Mouse (Mus musculus): Measurements from ENCODE around the gene Cryl1. TPM values are rescaled to one million over a fixed set of nuclear protein-coding genes. Genes with fewer than 3 reads are reported as not detected.

Gene Cryl1
- polyA plus RNA-seq, 1 experiment from 2014 or later, result 47.8 TPM

- H3K4me3 ChIP-seq (replicated peaks), result no peak overlapping the region
- 60% methylated on average over 25 of the region's 25 CpGs for WGBS
- H3K36me3 ChIP-seq, result no peaks in the 10 kb centered on the region
- ATAC-seq (ENCODE audit: insufficient number of reproducible peaks, low FRiP score, low TSS enrichment, low read depth), result no peak
- no peaks in the 10 kb centered on the region for H3K27me3 ChIP-seq
- no peaks in the 10 kb centered on the region for H3K9me3 ChIP-seq (replicated peaks)
- H3K4me1 ChIP-seq, result no peaks in the 10 kb centered on the region
- no peak overlapping the region for H3K9ac ChIP-seq
- H3K4me2 ChIP-seq (replicated peaks), result no peak overlapping the region; the same call in 1 of the 2 replicates
- no peak overlapping the region for H3K27ac ChIP-seq (replicated peaks)
These were observed 53.4 kb downstream of the Cryl1 start for GRCm38 (mm10) chr14:57344781-57345492.

- H3K27me3 ChIP-seq, result no peaks in the 10 kb centered on the region
- no peaks in the 10 kb centered on the region for H3K4me1 ChIP-seq
- no peak overlapping the region for H3K4me2 ChIP-seq (replicated peaks)
- no peak overlapping the region for H3K9ac ChIP-seq
- H3K4me3 ChIP-seq (replicated peaks), result no peak overlapping the region
- H3K9me3 ChIP-seq (replicated peaks), result no peaks in the 10 kb centered on the region
- no peak for ATAC-seq (ENCODE audit: insufficient number of reproducible peaks, low FRiP score, low TSS enrichment, low read depth)
- WGBS, result 57% methylated on average over 15 of the region's 15 CpGs
- H3K27ac ChIP-seq (replicated peaks), result no peak overlapping the region
- H3K36me3 ChIP-seq, result no peaks in the 10 kb centered on the region
These were observed 55.1 kb downstream of the Cryl1 start for GRCm38 (mm10) chr14:57343057-57343750.

- Histone ChIP-seq H3K9me3 (replicated peaks) (no peaks in the 10 kb centered on the region), H3K9ac (no peak overlapping the region), H3K4me3 (replicated peaks) (no peak overlapping the region), H3K4me1 (no peaks in the 10 kb centered on the region), H3K27me3 (no peaks in the 10 kb centered on the region), H3K4me2 (replicated peaks) (no peak overlapping the region), H3K36me3 (no peaks in the 10 kb centered on the region), H3K27ac (replicated peaks) (no peak overlapping the region)
- ATAC-seq (ENCODE audit: insufficient number of reproducible peaks, low FRiP score, low TSS enrichment, low read depth), result no peak
- 63% methylated on average over 6 of the region's 6 CpGs for WGBS
These were observed 55.8 kb downstream of the Cryl1 start for GRCm38 (mm10) chr14:57342316-57343055.

GRCm38 (mm10) chr14:57338666-57339065 is 59.7 kb downstream of the Cryl1 start:
- Histone ChIP-seq H3K27me3 (no peaks in the 10 kb centered on the region), H3K27ac (replicated peaks) (no peak overlapping the region), H3K4me3 (replicated peaks) (no peak overlapping the region), H3K4me2 (replicated peaks) (no peak overlapping the region), H3K36me3 (no peaks in the 10 kb centered on the region), H3K4me1 (no peaks in the 10 kb centered on the region), H3K9me3 (replicated peaks) (no peaks in the 10 kb centered on the region), H3K9ac (no peak overlapping the region)
- ATAC-seq (ENCODE audit: insufficient number of reproducible peaks, low FRiP score, low TSS enrichment, low read depth), result no peak
- 51% methylated on average over 6 of the region's 6 CpGs for WGBS

- H3K9ac ChIP-seq, result no peak overlapping the region
- WGBS, result 76% methylated on average over 6 of the region's 6 CpGs
- no peaks in the 10 kb centered on the region for H3K36me3 ChIP-seq
- H3K4me3 ChIP-seq (replicated peaks), result no peak overlapping the region
- H3K27me3 ChIP-seq, result no peaks in the 10 kb centered on the region
- no peaks in the 10 kb centered on the region for H3K4me1 ChIP-seq
- no peak overlapping the region for H3K4me2 ChIP-seq (replicated peaks)
- no peaks in the 10 kb centered on the region for H3K9me3 ChIP-seq (replicated peaks)
- no peak overlapping the region for H3K27ac ChIP-seq (replicated peaks)
- no peak for ATAC-seq (ENCODE audit: insufficient number of reproducible peaks, low FRiP score, low TSS enrichment, low read depth)
These were observed 63.5 kb downstream of the Cryl1 start for GRCm38 (mm10) chr14:57334833-57335232.

GRCm38 (mm10) chr14:57332503-57332902 is 65.8 kb downstream of the Cryl1 start:
- Histone ChIP-seq H3K4me1 (no peaks in the 10 kb centered on the region), H3K27ac (replicated peaks) (no peak overlapping the region), H3K4me3 (replicated peaks) (no peak overlapping the region), H3K9me3 (replicated peaks) (no peaks in the 10 kb centered on the region), H3K9ac (no peak overlapping the region), H3K36me3 (no peaks in the 10 kb centered on the region), H3K27me3 (no peaks in the 10 kb centered on the region), H3K4me2 (replicated peaks) (no peak overlapping the region)
- WGBS, result 74% methylated on average over 8 of the region's 8 CpGs
- no peak for ATAC-seq (ENCODE audit: insufficient number of reproducible peaks, low FRiP score, low TSS enrichment, low read depth)

GRCm38 (mm10) chr14:57331097-57331496 is 67.2 kb downstream of the Cryl1 start:
- ATAC-seq (ENCODE audit: insufficient number of reproducible peaks, low FRiP score, low TSS enrichment, low read depth), result no peak
- no peak overlapping the region for H3K4me2 ChIP-seq (replicated peaks)
- H3K4me3 ChIP-seq (replicated peaks), result no peak overlapping the region
- no peaks in the 10 kb centered on the region for H3K4me1 ChIP-seq
- no peaks in the 10 kb centered on the region for H3K36me3 ChIP-seq
- no peaks in the 10 kb centered on the region for H3K27me3 ChIP-seq
- WGBS, result 59% methylated on average over 10 of the region's 10 CpGs
- H3K9ac ChIP-seq, result no peak overlapping the region
- no peaks in the 10 kb centered on the region for H3K9me3 ChIP-seq (replicated peaks)
- no peak overlapping the region for H3K27ac ChIP-seq (replicated peaks)

GRCm38 (mm10) chr14:57329600-57329999 is 68.7 kb downstream of the Cryl1 start:
- H3K27me3 ChIP-seq, result no peaks in the 10 kb centered on the region
- no peak overlapping the region for H3K4me3 ChIP-seq (replicated peaks)
- no peaks in the 10 kb centered on the region for H3K36me3 ChIP-seq
- H3K27ac ChIP-seq (replicated peaks), result no peak overlapping the region
- WGBS, result 78% methylated on average over 15 of the region's 15 CpGs
- H3K4me2 ChIP-seq (replicated peaks), result no peak overlapping the region
- ATAC-seq (ENCODE audit: insufficient number of reproducible peaks, low FRiP score, low TSS enrichment, low read depth), result no peak
- no peak overlapping the region for H3K9ac ChIP-seq
- no peaks in the 10 kb centered on the region for H3K9me3 ChIP-seq (replicated peaks)
- H3K4me1 ChIP-seq, result no peaks in the 10 kb centered on the region

- H3K9ac ChIP-seq, result no peak overlapping the region
- 76% methylated on average over 6 of the region's 6 CpGs for WGBS
- H3K4me3 ChIP-seq (replicated peaks), result no peak overlapping the region
- no peaks in the 10 kb centered on the region for H3K27me3 ChIP-seq
- no peaks in the 10 kb centered on the region for H3K4me1 ChIP-seq
- no peak overlapping the region for H3K27ac ChIP-seq (replicated peaks)
- H3K9me3 ChIP-seq (replicated peaks), result no peaks in the 10 kb centered on the region
- ATAC-seq (ENCODE audit: insufficient number of reproducible peaks, low FRiP score, low TSS enrichment, low read depth), result no peak
- no peaks in the 10 kb centered on the region for H3K36me3 ChIP-seq
- H3K4me2 ChIP-seq (replicated peaks), result no peak overlapping the region
These were observed 71.6 kb downstream of the Cryl1 start for GRCm38 (mm10) chr14:57326771-57327170.

- Histone ChIP-seq H3K4me1 (peaks cover 15% of the 10 kb centered on the region; the same call in 1 of the 2 replicates), H3K27me3 (no peaks in the 10 kb centered on the region), H3K4me2 (replicated peaks) (no peak overlapping the region), H3K4me3 (replicated peaks) (no peak overlapping the region), H3K9me3 (replicated peaks) (no peaks in the 10 kb centered on the region), H3K36me3 (no peaks in the 10 kb centered on the region), H3K27ac (replicated peaks) (no peak overlapping the region), H3K9ac (no peak overlapping the region)
- ATAC-seq (ENCODE audit: insufficient number of reproducible peaks, low FRiP score, low TSS enrichment, low read depth), result no peak
- 57% methylated on average over 1 of the region's 1 CpGs for WGBS
These were observed 79.5 kb downstream of the Cryl1 start for GRCm38 (mm10) chr14:57318812-57319211.

Data from embryonic facial prominence, embryonic 15.5 days (tissue).